Mouse (Mus musculus): ENCODE results near the gene Gsto2.

The Gsto2 gene

DNA sequence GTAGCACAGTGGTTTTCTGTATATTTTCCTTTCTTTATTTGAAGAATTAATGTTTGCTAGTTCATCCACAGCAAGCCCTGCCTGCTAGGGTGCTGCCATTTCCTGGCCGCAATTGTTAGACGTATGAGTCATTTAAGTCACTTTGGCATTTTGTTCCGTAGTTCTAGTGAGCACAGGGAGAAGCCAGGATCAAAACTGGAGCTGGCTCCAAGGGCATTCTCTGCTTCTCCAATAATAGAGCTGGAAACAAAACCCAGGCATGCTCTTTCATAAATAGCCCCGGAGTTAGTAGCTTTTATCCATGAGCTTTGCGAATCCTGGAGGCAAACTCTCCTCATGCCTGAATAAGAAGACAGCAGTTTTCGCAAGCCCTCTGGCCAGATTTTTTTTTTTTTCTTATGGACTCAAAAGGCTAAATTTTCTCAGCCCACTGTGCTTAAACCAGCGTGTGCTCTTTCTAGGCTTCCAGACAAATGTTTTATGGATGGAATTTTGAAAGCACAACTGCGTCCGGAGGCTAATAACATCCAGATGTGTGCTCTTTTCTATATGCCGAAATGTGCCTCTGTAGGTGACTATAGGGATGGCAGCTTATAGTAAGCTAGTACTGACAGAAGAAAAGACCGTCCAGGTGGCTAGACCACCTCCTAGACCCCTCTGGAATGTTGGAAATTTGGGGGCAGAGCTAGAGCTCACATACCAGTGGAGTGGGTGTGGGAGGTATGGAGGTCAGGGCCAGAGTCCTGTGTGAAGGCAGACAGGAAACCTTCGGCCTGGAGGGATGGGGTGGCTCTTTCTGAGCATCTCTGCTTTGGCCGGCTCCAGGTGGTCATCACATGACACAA is 11.2 kb upstream of the Gsto2 start:
- Histone ChIP-seq H3K4me3 (replicated peaks; ENCODE audit: low read length) (peak overlapping the region; percentile 82), H3K36me3 (ENCODE audit: insufficient read depth, low read length) (peaks cover 9% of the 10 kb centered on the region), H3K27me3 (ENCODE audit: insufficient read depth, low read length) (peaks cover 31% of the 10 kb centered on the region), H3K9me3 (ENCODE audit: low read length) (peaks cover 17% of the 10 kb centered on the region), H3K4me1 (replicated peaks; ENCODE audit: low read depth, low read length) (peaks cover 14% of the 10 kb centered on the region)
- TF ChIP-seq POU5F1 (IDR thresholded peaks at IDR 0.05; ENCODE audit: borderline replicate concordance, low read length) (no peak), CTCF (conservative IDR thresholded peaks at IDR 0.05; ENCODE audit: low read length) (peak; percentile 20), NANOG (IDR thresholded peaks at IDR 0.05; ENCODE audit: borderline replicate concordance, low read length) (no peak)

DNA sequence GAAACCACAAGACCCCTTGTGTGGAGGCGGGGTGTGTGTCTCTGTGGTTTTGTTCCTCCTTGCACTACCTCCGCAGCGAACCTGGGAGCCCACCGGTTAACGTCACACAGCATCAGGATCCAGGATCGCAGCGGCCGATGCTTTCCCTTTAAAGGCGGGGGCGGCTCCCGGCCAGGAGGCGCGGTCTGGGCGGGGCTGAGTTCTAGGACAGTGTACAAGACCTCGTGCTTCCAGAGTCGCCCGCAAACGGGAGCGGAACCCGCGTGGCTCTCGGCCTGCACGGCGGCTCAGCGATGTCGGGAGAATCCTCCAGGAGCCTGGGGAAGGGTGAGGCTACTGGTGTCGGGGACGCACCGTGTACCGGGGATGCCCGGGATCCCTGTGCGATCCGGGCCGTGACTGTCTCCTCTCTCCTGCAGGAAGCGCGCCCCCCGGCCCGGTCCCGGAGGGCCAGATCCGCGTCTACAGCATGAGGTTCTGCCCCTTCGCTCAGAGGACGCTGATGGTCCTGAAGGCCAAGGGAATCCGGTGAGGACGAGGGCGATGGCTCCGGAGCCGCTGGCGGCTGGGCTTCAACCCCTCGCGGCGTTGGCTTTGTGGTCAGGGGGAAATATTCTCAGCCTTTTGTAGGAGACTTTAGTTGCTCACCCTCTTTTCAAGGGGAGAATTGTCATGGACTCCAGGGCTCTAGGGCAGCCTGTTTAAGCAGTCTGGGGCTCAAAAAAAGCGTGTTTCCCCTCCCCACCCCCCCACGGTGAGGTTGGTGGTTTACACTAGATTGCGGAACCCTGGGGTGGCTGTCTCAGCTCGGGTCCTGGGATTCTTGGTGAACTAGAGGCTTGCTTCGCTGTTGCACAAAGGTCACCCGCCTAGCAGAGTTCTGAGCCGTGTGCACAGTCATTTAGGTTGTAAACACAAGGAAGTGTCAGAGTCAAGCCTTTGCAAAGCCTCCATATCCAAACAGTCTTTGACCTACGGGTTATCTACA is 10.2 kb upstream of the Gsto2 start, which contains the start of gene Gsto1:
Gene Gsto1 (plus strand): TSS at position 175 of the 988 bp plus-strand sequence.
- peaks cover 14% of the 10 kb centered on the region for H3K4me1 ChIP-seq (replicated peaks; ENCODE audit: low read depth, low read length)
- H3K4me3 ChIP-seq (replicated peaks; ENCODE audit: low read length), result peak within 1 kb of the TSS; percentile 82
- TF ChIP-seq NANOG (IDR thresholded peaks at IDR 0.05; ENCODE audit: borderline replicate concordance, low read length) (no peak), POU5F1 (IDR thresholded peaks at IDR 0.05; ENCODE audit: borderline replicate concordance, low read length) (no peak), CTCF (conservative IDR thresholded peaks at IDR 0.05; ENCODE audit: low read length) (no peak)
- H3K9me3 ChIP-seq (ENCODE audit: low read length), result peaks cover 8% of the 10 kb centered on the region
- peaks cover 18% of the 10 kb centered on the region for H3K36me3 ChIP-seq (ENCODE audit: insufficient read depth, low read length)
- peaks cover 31% of the 10 kb centered on the region for H3K27me3 ChIP-seq (ENCODE audit: insufficient read depth, low read length)

DNA sequence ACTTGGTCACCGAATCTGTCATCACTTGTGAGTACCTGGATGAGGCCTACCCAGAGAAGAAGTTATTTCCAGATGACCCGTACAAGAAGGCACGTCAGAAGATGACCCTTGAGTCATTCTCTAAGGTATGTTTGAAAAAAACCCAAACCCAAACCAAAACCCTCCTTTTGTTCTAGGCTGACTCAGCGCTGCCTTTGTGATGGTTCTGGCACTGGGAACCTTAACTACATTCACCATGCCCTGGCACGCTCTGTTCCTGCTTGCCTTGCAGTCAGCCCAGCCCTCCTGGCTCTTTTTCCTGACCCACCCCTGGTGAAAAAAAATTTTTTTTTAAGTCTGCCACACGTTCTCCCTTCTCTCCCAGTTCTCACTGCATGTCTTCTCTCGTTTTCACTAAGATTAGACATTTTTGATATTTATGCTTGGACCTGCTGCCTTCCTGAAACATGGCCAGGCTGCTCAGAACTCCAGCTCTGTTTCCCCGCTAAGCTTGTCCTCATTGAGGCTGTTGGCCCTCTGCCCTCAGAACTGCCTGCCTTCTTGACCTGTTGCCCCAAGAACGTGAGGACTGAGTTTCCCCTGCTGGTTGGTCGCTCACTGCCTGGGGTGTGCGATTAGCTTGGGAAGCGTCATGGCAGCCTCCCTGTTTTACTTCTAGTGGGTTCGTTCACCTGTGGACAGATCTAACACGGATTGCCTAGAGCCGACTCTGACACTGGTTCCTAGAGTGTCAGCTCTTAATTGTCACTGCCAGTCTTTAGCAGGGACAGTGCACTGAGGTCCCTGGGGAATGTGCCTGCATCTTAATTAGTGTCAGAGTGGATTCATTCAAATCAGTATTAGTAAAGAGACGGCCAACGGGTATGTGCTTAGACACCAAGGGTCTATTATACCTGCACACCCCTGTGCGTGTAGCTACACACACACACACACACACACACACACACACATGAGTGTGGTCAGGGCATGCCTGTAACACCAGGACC is 7.1 kb upstream of the Gsto2 start:
- H3K36me3 ChIP-seq (ENCODE audit: insufficient read depth, low read length), result peaks cover 25% of the 10 kb centered on the region
- H3K4me3 ChIP-seq (replicated peaks; ENCODE audit: low read length), result no peak overlapping the region
- H3K27me3 ChIP-seq (ENCODE audit: insufficient read depth, low read length), result peaks cover 29% of the 10 kb centered on the region
- peaks cover 14% of the 10 kb centered on the region for H3K4me1 ChIP-seq (replicated peaks; ENCODE audit: low read depth, low read length)
- TF ChIP-seq CTCF (conservative IDR thresholded peaks at IDR 0.05; ENCODE audit: low read length) (no peak), NANOG (IDR thresholded peaks at IDR 0.05; ENCODE audit: borderline replicate concordance, low read length) (no peak), POU5F1 (IDR thresholded peaks at IDR 0.05; ENCODE audit: borderline replicate concordance, low read length) (no peak)
- no peaks in the 10 kb centered on the region for H3K9me3 ChIP-seq (ENCODE audit: low read length)

DNA sequence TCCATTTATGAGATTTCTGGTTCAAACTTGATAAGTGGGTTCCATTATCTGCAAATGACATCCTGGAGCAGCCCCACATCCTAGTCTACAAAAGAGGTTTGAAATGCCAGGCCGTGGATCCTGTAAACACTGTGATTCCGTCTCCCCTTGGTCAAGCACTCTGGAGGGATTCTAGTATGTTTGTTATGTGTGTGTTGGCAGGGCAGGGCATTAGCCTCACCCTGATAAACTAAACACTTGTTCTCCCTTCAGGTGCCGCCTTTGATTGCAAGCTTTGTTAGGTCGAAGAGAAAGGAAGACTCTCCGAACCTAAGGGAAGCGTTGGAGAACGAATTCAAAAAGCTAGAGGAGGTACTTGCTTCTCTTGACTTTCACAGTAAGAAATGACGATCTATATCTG is 6.2 kb upstream of the Gsto2 start:
- TF ChIP-seq POU5F1 (IDR thresholded peaks at IDR 0.05; ENCODE audit: borderline replicate concordance, low read length), result no peak
- no peak for TF ChIP-seq NANOG (IDR thresholded peaks at IDR 0.05; ENCODE audit: borderline replicate concordance, low read length)
- no peak for TF ChIP-seq CTCF (conservative IDR thresholded peaks at IDR 0.05; ENCODE audit: low read length)
- Histone ChIP-seq H3K4me1 (replicated peaks; ENCODE audit: low read depth, low read length) (peaks cover 14% of the 10 kb centered on the region), H3K9me3 (ENCODE audit: low read length) (peaks cover under 1% of the 10 kb centered on the region; the same call in 1 of the 2 replicates), H3K36me3 (ENCODE audit: insufficient read depth, low read length) (peaks cover 25% of the 10 kb centered on the region), H3K27me3 (ENCODE audit: insufficient read depth, low read length) (peaks cover 24% of the 10 kb centered on the region), H3K4me3 (replicated peaks; ENCODE audit: low read length) (no peak overlapping the region)

DNA sequence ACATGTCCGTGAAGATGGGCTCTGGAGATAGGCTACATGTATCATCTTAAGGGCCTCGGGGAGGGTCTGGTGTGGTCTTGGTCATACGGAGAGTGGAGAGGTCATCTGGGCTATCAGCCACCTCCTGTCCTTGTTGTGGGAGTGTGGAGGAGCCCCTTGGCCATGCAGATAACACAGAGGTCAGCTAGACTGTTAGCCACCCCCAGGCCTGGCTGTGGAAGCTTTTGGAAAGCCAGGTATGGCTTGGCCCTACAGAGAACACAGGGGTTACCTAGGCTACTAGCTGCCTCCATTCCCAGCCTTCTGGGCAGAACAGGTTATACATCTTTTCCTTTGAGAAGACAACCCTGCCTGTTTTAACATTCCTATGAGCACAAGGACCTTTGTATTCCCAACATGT is 2.8 kb upstream of the Gsto2 start:
- TF ChIP-seq CTCF (conservative IDR thresholded peaks at IDR 0.05; ENCODE audit: low read length) (no peak), POU5F1 (IDR thresholded peaks at IDR 0.05; ENCODE audit: borderline replicate concordance, low read length) (no peak), NANOG (IDR thresholded peaks at IDR 0.05; ENCODE audit: borderline replicate concordance, low read length) (no peak)
- H3K4me3 ChIP-seq (replicated peaks; ENCODE audit: low read length), result no peak overlapping the region
- H3K4me1 ChIP-seq (replicated peaks; ENCODE audit: low read depth, low read length), result no peaks in the 10 kb centered on the region
- H3K27me3 ChIP-seq (ENCODE audit: insufficient read depth, low read length), result peaks cover 10% of the 10 kb centered on the region
- H3K9me3 ChIP-seq (ENCODE audit: low read length), result peaks cover 2% of the 10 kb centered on the region; the same call in 1 of the 2 replicates
- peaks cover 25% of the 10 kb centered on the region for H3K36me3 ChIP-seq (ENCODE audit: insufficient read depth, low read length)

DNA sequence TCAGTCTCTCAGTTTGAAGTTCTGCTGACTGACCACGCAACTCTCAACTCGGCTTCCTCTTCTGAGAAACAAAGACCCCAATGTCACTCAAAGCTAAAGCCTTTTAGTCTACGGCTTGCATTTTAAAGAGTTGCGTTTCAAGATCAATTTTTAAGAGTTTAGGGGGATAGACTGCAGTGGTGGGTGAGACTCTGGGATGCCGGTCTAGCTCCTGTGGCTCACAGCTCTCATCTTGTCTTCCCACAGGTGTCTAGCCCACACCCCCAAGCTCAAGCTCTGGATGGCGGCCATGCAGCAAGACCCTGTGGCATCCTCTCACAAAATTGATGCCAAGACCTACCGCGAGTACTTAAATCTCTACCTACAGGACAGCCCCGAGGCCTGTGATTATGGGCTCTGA is 1.3 kb upstream of the Gsto2 start:
- Histone ChIP-seq H3K9me3 (ENCODE audit: low read length) (peaks cover 2% of the 10 kb centered on the region; the same call in 1 of the 2 replicates), H3K4me1 (replicated peaks; ENCODE audit: low read depth, low read length) (no peaks in the 10 kb centered on the region), H3K27me3 (ENCODE audit: insufficient read depth, low read length) (peaks cover 15% of the 10 kb centered on the region), H3K4me3 (replicated peaks; ENCODE audit: low read length) (no peak overlapping the region), H3K36me3 (ENCODE audit: insufficient read depth, low read length) (peaks cover 17% of the 10 kb centered on the region)
- TF ChIP-seq CTCF (conservative IDR thresholded peaks at IDR 0.05; ENCODE audit: low read length) (no peak), NANOG (IDR thresholded peaks at IDR 0.05; ENCODE audit: borderline replicate concordance, low read length) (no peak), POU5F1 (IDR thresholded peaks at IDR 0.05; ENCODE audit: borderline replicate concordance, low read length) (no peak)

DNA sequence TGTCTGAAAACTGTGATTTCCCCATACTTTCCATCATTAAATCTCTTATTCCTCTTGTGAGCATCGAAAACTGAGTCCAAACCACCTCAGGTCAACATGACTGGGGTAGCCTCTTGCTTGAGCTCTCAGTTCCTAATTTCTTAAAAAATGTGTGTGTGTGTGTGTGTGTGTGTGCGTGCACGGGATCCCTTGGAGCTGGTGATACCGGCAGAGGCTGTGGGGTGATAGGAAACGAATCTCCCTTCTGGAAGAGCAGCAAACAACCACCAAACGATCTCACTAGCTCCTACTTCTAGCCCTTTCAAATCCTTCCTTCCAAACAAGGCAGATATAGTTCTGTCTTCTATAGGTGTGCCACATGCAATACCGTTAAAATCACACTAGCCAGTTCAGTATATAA is 613 bp upstream of the Gsto2 start:
- H3K9me3 ChIP-seq (ENCODE audit: low read length), result peaks cover 2% of the 10 kb centered on the region; the same call in 1 of the 2 replicates
- TF ChIP-seq NANOG (IDR thresholded peaks at IDR 0.05; ENCODE audit: borderline replicate concordance, low read length), result no peak
- no peak for TF ChIP-seq CTCF (conservative IDR thresholded peaks at IDR 0.05; ENCODE audit: low read length)
- TF ChIP-seq POU5F1 (IDR thresholded peaks at IDR 0.05; ENCODE audit: borderline replicate concordance, low read length), result no peak
- H3K4me3 ChIP-seq (replicated peaks; ENCODE audit: low read length), result peak overlapping the region; percentile 82
- H3K36me3 ChIP-seq (ENCODE audit: insufficient read depth, low read length), result peaks cover 10% of the 10 kb centered on the region
- H3K27me3 ChIP-seq (ENCODE audit: insufficient read depth, low read length), result peaks cover 17% of the 10 kb centered on the region
- no peaks in the 10 kb centered on the region for H3K4me1 ChIP-seq (replicated peaks; ENCODE audit: low read depth, low read length)

All from E14TG2a.4 (cell line).